Mouse (Mus musculus): ENCODE results near the gene Elovl2. TPM values are rescaled to one million over a fixed set of nuclear protein-coding genes. Genes with fewer than 3 reads are reported as not detected.
A peak's percentile ranks its signal among the peaks of the same experiment; 100 is the strongest.

Gene Elovl2
- total and polyA plus RNA-seq, 2 experiments from 2014 or later = 31.5 to 34.1 TPM

GRCm38 (mm10) chr13:41249538-41250317 is 29.5 kb upstream of the Elovl2 start, which contains the start of gene Smim13:
Gene Smim13 (plus strand): TSS chr13:41249844.
- no peaks in the 10 kb centered on the region for H3K9me3 ChIP-seq (ENCODE audit: low read length)
- WGBS = 2% methylated on average over 60 of the region's 78 CpGs
- DNase-seq (ENCODE audit: low spot score) = peak; percentile 98
- H3K27me3 ChIP-seq (ENCODE audit: insufficient read depth, low read length) = no peaks in the 10 kb centered on the region
- no peaks in the 10 kb centered on the region; the same call in 1 of the 2 replicates for H3K4me1 ChIP-seq (ENCODE audit: insufficient read depth, low read length)
- peak within 1 kb of the TSS; percentile 53 for H3K4me2 ChIP-seq (ENCODE audit: low read depth, low read length, poor library complexity, severe bottlenecking)
- peak; percentile 37 for TF ChIP-seq CTCF (IDR thresholded peaks at IDR 0.05)
- peak within 1 kb of the TSS; percentile 75 for H3K27ac ChIP-seq (ENCODE audit: low read depth, low read length)
- peak within 1 kb of the TSS; percentile 55 for H3K4me3 ChIP-seq (ENCODE audit: low read depth, low read length)
- H3K9ac ChIP-seq (replicated peaks; ENCODE audit: low read length, poor library complexity, severe bottlenecking) = peak within 1 kb of the TSS; percentile 60
- no peaks in the 10 kb centered on the region for H3K36me3 ChIP-seq (ENCODE audit: insufficient read depth, low read length)
- ATAC-seq (ENCODE audit: low FRiP score) = peak; percentile 98

- 40% methylated on average over 12 of the region's 12 CpGs for WGBS
- Histone ChIP-seq H3K27ac (ENCODE audit: low read depth, low read length) (peak overlapping the region; percentile 21), H3K9me3 (ENCODE audit: low read length) (no peaks in the 10 kb centered on the region), H3K4me1 (ENCODE audit: insufficient read depth, low read length) (no peaks in the 10 kb centered on the region; the same call in 1 of the 2 replicates), H3K27me3 (ENCODE audit: insufficient read depth, low read length) (no peaks in the 10 kb centered on the region), H3K36me3 (ENCODE audit: insufficient read depth, low read length) (no peaks in the 10 kb centered on the region), H3K4me3 (ENCODE audit: low read depth, low read length) (peak overlapping the region; percentile 55), H3K9ac (replicated peaks; ENCODE audit: low read length, poor library complexity, severe bottlenecking) (peak overlapping the region; percentile 60), H3K4me2 (ENCODE audit: low read depth, low read length, poor library complexity, severe bottlenecking) (peak overlapping the region; percentile 53)
- no peak for TF ChIP-seq CTCF (IDR thresholded peaks at IDR 0.05)
- DNase-seq (ENCODE audit: low spot score) (no peak), ATAC-seq (ENCODE audit: low FRiP score) (no peak)
Measured at GRCm38 (mm10) chr13:41248751-41249520, 28.7 kb upstream of the Elovl2 start.

GRCm38 (mm10) chr13:41244306-41244830 is 24.2 kb upstream of the Elovl2 start:
- Histone ChIP-seq H3K27ac (ENCODE audit: low read depth, low read length) (no peak overlapping the region), H3K4me1 (ENCODE audit: insufficient read depth, low read length) (no peaks in the 10 kb centered on the region), H3K27me3 (ENCODE audit: insufficient read depth, low read length) (no peaks in the 10 kb centered on the region), H3K9me3 (ENCODE audit: low read length) (no peaks in the 10 kb centered on the region), H3K4me3 (ENCODE audit: low read depth, low read length) (no peak overlapping the region), H3K4me2 (ENCODE audit: low read depth, low read length, poor library complexity, severe bottlenecking) (no peak overlapping the region), H3K36me3 (ENCODE audit: insufficient read depth, low read length) (no peaks in the 10 kb centered on the region), H3K9ac (replicated peaks; ENCODE audit: low read length, poor library complexity, severe bottlenecking) (no peak overlapping the region)
- WGBS = 60% methylated on average over 6 of the region's 6 CpGs
- no peak for DNase-seq (ENCODE audit: low spot score)
- TF ChIP-seq CTCF (IDR thresholded peaks at IDR 0.05) = no peak
- no peak for ATAC-seq (ENCODE audit: low FRiP score)

- 84% methylated on average over 2 of the region's 2 CpGs for WGBS
- TF ChIP-seq CTCF (IDR thresholded peaks at IDR 0.05) = no peak
Measured at GRCm38 (mm10) chr13:41241557-41241956, 21.4 kb upstream of the Elovl2 start.

GRCm38 (mm10) chr13:41238805-41239130 is 18.6 kb upstream of the Elovl2 start:
- Histone ChIP-seq H3K36me3 (ENCODE audit: insufficient read depth, low read length) (no peaks in the 10 kb centered on the region), H3K4me1 (ENCODE audit: insufficient read depth, low read length) (no peaks in the 10 kb centered on the region), H3K9ac (replicated peaks; ENCODE audit: low read length, poor library complexity, severe bottlenecking) (no peak overlapping the region), H3K4me2 (ENCODE audit: low read depth, low read length, poor library complexity, severe bottlenecking) (no peak overlapping the region), H3K4me3 (ENCODE audit: low read depth, low read length) (no peak overlapping the region), H3K27me3 (ENCODE audit: insufficient read depth, low read length) (no peaks in the 10 kb centered on the region), H3K9me3 (ENCODE audit: low read length) (no peaks in the 10 kb centered on the region), H3K27ac (ENCODE audit: low read depth, low read length) (no peak overlapping the region)
- 7% methylated on average over 5 of the region's 5 CpGs for WGBS
- DNase-seq (ENCODE audit: low spot score) (peak; percentile 77), ATAC-seq (ENCODE audit: low FRiP score) (0 out of 2 replicates have a peak, but pooled peaks have one; percentile 62)
- TF ChIP-seq CTCF (IDR thresholded peaks at IDR 0.05) = peak; percentile 93

More at GRCm38 (mm10) chr13:41241557-41241956, 21.4 kb upstream of the Elovl2 start:
- DNase-seq (ENCODE audit: low spot score) (no peak), ATAC-seq (ENCODE audit: low FRiP score) (no peak)
- no peak overlapping the region for H3K4me2 ChIP-seq (ENCODE audit: low read depth, low read length, poor library complexity, severe bottlenecking)
- H3K9ac ChIP-seq (replicated peaks; ENCODE audit: low read length, poor library complexity, severe bottlenecking) = no peak overlapping the region
- no peak overlapping the region for H3K27ac ChIP-seq (ENCODE audit: low read depth, low read length)
- no peaks in the 10 kb centered on the region for H3K36me3 ChIP-seq (ENCODE audit: insufficient read depth, low read length)
- no peaks in the 10 kb centered on the region for H3K4me1 ChIP-seq (ENCODE audit: insufficient read depth, low read length)
- no peak overlapping the region for H3K4me3 ChIP-seq (ENCODE audit: low read depth, low read length)
- no peaks in the 10 kb centered on the region for H3K9me3 ChIP-seq (ENCODE audit: low read length)
- H3K27me3 ChIP-seq (ENCODE audit: insufficient read depth, low read length) = no peaks in the 10 kb centered on the region
